Mouse (Mus musculus) kidney, adult 11 months (tissue): ENCODE results near the gene Susd1.

Experiments
- DNase-seq: peaks from one replicate; pipeline ENCODE4 v3.0.0; 2022

Gene Susd1

GRCm38 (mm10) chr4:59279111-59279510 lies 159.3 kb downstream of the Susd1 start:
- DNase-seq: no peak

- no peak for DNase-seq
Observed at GRCm38 (mm10) chr4:59278410-59278809, 160.0 kb downstream of the Susd1 start.

GRCm38 (mm10) chr4:59277958-59278357 lies 160.5 kb downstream of the Susd1 start:
- DNase-seq: no peak

DNA sequence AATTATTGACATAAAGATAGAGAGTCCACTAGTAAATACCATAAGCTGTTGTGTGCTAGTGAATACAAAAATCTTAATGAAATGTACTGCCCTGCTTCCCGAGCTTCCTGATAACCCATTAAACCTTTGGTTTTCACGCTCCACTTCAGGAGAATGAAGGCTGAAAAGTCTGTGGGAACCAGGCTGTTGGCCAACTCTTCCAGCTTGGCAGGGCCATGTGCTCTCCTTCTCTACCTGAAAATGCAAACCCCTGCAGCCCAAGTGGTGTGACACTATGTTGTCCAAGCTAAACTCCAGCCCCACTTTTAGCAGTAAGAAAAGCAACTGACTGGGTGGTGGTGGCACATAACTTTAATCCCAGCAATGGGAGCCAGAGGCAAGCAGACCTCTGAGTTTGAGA lies 162.5 kb downstream of the Susd1 start:
- no peak for DNase-seq

DNA sequence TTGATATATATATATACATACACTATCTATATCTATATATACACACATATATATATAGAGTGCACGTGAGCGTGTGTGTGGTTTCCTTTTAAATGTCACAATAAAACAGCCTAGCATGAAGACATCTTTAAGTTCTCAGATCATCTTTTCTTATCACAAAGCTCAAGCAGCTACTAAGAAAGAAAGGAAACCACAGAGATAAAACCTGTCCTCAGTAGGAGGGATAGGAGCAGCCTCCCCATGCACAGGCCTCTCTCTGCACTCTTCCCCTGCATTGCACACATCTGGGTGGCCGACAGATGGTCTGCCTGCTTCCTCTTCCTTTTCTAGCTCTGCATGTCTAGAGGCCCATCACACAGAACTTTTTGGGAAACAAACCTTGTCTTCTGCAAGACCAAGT lies 162.9 kb downstream of the Susd1 start:
- no peak for DNase-seq

GRCm38 (mm10) chr4:59274136-59274535 lies 164.3 kb downstream of the Susd1 start:
- DNase-seq: no peak

DNA sequence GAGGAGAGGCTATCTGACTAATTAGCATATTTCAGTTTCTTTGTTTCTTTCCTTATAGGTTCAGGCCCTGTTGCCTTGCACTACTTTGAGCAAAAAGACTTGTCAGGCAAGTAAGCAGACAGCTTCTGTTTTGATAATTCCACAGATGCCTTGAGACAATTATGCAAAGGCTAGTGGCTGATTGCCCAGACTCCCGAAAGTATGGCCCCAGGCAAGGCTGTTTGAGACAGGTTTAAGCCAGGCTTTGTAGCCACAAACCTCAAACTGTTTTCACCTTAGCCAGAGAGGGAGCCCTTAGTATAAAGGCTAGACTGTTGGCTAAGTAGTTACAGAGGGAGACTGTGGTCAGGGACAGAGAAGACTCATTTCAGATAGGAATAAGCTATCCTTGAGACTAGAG lies 165.1 kb downstream of the Susd1 start:
- peak; percentile 77 for DNase-seq

DNA sequence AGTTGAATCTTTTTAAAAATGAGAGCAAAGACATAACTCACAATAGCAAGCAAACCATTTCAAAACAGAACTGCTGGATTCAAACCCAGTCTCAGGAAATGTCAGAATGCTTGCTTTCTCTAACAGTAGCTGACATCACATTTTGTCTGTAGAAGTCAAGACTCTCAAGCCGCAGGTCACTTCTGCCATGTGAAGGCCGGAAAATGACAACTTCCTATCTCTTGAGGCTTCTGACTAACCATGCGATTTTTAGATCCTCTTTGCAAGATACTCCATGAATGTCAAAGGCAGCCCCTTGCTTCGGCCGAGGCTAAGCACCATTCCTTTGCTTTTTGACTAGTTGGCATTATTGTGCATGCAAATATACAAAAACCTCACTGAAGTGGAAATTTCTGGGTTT lies 172.8 kb downstream of the Susd1 start:
- DNase-seq: no peak

- no peak for DNase-seq
Observed at GRCm38 (mm10) chr4:59265182-59265581, 173.3 kb downstream of the Susd1 start.
